Mouse (Mus musculus) granulocyte monocyte progenitor cell, adult 5-6 weeks (primary cell): ENCODE results near the gene Pik3c2b. TPM values are rescaled to one million over a fixed set of nuclear protein-coding genes. Genes with fewer than 3 reads are reported as not detected.

Experiments
- ATAC-seq: replicated peaks from 2 replicates; pipeline ENCODE4 v1.8.0; 2016; ENCODE audit warnings: mild to moderate bottlenecking, moderate TSS enrichment, inconsistent platforms; ENCODE audit not compliant: poor library complexity, severe bottlenecking
- total RNA-seq, 2 experiments: library from RNA; stranded (forward) in 1 of 2; stranded (reverse) in 1 of 2; fragments of 200-712, 200-1000 nt in 1 of 2; fragments of >200 nt in 1 of 2; fragmentation: Nextera tagmentation in 1 of 2; gene quantifications; 2 replicates each; pipeline ENCODE4 v1.2.3; 2014 to 2017

The Pik3c2b gene
- total RNA-seq, 2 experiments from 2014 or later = 1.1 to 2.4 TPM

DNA sequence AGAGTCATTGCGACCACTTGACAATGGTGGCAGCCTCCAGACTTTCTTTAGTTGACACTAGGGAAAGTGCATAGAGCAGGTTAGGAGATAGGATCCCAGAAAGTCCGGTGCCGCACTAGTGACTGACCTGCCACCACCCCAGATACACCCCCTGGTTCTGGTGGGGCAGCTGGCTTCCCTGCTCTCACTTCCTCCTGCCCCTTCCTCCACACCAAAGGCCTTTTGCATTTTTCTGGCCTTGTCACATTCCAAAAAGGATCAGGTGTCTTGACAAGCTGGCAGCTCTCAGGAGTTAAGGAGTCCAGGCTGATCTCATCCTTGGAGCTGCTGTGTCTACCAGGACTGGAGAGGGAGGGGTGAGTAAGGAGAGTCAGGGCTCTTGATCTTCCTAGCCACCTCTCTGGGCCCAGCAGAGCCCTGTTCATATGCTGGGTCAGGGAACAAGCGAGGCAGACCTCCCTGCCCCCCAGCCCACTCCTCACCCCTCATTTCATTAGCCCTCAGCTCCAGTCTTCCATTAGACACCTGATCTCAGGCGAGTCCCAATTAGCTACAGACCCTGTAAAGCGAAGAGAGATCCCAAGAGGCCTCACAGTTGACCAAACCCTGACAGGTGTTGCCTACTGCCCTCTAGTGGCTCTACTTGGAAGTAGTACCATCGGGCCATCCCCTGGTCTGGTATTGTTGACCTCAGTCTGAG is 41.9 kb downstream of the Pik3c2b start:
- ATAC-seq = peak; percentile 82

DNA sequence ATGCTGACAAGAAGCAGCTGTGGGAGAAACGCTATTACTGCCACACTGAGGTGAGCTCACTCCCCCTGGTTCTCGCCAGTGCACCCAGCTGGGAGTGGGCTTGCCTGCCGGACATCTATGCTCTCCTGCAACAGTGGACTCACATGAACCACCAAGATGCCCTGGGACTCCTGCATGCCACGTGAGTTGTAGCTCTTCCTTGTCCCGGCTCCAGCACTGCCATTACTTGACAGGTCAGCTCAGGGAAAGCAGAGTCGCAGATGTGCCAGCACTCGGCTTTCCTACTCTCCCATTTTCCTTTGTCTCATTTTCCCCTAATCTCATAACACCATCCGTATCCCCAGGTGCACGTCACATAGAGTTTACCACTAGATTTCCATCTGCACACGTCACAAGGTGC is 42.7 kb downstream of the Pik3c2b start:
- ATAC-seq = no peak

DNA sequence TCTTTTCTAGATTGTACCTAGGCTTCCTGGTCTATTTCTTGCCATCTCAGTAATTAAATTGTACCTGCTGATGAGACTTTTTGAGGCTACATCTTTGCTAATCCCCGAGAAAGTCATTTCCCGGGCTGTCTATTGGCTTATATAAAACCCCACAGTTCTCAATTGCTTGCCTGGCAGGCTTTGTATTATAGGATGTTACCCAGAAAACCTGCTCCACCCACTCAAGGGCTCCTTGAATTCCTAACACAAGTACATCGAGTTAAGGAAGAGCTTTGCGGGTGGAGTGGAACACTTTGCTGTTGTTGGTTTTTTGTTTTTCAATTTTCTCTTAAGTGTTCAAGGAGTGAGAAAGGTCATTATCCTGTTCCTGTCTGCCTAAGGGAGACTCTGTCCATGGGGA is 43.9 kb downstream of the Pik3c2b start:
- ATAC-seq = no peak

DNA sequence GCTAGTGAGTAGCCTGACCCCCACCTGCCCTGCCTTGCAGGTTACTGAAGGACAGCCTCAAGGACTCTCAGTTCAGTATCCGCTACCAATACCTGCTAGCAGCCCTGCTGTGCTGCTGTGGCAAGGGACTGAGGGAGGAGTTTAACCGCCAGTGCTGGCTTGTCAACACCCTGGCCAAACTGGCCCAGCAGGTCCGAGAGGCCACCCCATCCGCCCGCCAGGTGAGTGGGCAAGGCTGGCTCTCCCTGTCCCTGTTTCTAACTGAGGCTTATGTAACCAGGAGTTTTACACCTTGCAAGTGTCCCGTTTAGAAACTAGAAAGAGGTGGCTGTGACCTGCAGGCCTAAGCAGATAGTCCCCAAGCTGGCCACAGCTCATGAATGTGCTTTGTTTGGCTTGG is 45.2 kb downstream of the Pik3c2b start:
- ATAC-seq = no peak

DNA sequence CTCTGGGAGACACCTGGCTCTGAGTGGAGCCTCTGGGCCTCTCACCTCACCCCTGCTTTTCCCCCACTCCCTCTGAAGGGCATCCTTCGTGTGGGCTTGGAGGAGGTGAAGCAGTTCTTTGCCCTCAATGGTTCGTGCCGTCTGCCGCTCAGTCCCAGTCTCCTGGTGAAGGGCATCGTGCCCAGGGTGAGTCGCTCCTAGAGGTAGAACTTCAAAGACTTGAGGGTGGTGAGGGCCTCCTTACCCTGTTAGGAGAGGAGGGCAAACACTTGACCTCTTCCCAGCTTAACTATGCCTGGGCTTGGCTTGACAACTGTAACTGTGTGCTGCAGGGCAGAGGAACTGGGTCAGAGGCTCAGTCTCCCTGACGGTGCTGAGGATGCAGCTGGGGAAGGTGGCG is 46.0 kb downstream of the Pik3c2b start:
- ATAC-seq = no peak

DNA sequence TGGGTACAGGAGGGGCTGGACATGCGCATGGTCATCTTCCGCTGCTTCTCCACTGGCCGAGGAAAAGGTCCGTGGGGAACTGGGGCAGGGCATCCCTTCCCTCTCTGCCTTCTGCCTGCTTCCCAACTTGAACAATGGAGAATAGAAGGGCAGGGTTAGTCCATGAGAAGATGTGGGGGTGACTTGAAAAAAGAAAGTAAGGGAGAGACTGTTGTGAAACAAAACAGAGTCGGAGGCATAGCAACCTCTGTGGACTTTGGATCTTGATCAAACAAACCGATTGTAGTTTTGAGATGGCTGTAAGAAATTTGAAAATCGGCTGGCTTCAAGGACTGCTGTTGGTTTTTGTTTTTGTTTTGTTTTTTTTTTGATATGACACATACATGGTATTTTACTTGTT is 48.3 kb downstream of the Pik3c2b start:
- no peak for ATAC-seq

DNA sequence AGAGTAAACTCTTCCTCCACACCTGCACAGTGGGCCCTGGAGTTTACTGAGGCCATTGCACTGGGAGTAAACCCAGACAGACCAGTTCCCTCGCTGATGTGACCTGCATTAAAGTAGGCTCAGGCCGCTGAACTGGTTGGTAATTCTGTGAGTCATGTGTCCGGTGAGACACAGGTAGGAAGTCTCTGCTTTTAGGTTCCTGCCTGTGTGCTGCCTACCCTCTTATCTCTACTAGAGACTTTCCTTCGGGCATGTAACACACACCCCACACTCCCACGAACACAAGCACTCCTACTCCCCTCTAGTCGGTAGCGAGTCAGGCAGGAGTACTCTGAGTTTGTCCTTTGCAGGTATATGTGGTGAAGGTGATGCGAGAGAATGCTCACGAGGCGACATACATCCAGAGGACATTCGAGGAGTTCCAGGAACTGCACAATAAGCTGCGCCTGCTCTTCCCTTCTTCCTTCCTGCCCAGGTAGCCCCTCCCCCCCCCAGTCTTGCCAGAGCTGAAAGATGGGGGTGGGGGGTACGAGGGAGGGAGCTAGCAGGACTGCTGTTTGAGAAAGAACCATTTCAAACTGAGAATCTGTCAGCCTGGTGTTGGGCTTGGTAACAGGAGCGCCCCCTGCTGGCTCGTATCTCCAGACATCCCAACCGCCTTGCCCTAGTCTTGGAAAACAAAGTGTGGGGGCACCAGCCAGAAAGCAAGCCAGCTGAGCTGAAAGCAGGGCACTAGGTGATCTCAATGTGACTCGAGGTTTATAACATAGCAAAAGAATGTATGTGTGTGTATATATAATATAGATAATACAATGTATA is 55.7 kb downstream of the Pik3c2b start:
- ATAC-seq = peak; percentile 66

DNA sequence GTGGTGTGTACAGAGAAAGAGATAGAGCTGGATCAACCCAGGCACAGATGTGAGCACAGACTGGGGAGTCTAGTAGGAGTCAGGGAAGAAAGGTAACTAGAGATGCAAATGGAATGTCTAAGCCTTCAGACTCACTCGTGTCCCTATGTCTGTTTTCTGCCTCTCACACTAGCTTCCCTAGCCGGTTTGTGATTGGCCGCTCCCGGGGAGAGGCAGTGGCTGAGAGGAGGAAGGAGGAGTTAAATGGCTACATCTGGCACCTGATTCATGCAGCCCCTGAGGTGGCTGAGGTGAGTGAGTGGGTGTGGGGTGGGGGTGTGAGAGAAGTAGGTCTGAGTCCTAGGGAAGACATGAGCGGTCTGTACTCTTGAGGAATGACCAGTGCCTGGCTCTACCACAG is 56.6 kb downstream of the Pik3c2b start:
- no peak for ATAC-seq

DNA sequence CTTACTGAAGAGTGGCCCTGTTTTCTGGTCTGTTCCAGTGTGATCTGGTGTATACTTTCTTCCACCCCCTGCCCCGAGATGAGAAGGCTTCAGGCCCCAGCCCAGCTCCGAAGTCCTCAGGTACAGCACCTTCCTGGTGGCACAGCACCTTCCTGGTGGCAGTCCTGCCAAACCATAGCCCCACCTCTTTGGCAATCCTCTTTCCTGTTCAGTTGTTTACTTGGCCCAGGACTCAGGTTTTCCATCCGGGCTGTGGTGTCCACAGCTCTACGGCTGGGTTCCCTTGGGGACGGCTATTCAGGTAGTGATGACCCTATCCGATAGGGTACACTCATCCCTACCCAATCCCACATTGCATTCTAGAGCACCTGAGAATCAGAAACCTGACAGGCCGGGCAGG is 57.8 kb downstream of the Pik3c2b start:
- ATAC-seq = no peak

DNA sequence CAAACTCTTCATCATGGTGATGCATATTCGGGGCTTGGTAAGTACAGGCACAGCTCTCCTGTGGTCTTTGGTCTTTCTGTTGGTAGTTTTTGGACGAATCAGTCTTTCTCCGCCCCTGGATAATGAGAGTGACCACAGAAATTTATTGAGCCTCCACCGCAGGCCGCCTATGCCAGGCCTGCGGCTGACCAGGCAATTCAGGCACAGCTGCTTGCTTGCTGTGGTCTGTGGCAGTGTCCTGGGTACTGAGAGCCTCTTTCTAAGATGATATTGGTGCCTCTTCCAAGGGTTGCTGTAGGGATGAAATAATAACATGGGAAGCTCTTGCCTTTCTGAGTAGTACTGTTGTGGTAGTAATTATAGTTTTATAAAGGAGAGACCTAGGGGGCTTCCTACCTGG is 58.4 kb downstream of the Pik3c2b start:
- ATAC-seq = no peak

DNA sequence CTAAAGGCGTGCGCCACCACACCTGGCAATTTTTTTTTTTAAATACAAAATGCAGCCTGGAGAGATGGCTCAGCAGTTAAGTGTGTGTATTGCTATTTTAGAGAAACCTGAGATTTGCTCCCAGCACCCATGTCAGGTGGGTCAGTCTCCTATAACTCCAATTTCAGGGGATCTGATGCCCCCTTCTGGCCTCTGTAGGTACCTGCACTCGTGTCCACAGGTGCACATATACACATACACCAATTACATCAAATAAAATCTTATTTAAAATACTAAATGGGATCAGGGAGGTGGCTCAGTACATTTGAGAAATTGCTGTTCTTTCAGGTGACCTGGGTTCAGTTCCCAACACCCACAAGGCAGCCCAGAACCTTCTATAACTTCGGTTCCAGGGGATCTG is 70.6 kb downstream of the Pik3c2b start:
- ATAC-seq = no peak

DNA sequence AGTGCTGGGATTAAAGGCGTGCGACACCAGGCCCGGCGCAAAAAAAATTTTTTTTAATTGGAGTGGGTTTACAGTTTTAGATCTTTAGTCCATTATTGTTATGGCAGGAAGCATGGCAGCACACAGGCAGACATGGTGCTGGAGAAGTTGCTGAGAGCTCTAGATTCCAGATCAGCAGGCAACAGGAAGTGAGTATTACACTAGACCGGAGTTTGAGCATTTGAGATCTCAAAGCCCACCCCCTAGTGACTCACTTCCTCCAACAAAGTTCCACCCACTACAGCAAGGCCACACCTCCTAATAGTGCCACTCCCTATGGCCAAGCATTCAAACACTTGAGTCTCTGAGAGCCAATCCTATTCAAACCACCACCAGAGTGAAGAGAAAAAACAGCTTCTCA is 72.7 kb downstream of the Pik3c2b start:
- peak; percentile 75 for ATAC-seq

DNA sequence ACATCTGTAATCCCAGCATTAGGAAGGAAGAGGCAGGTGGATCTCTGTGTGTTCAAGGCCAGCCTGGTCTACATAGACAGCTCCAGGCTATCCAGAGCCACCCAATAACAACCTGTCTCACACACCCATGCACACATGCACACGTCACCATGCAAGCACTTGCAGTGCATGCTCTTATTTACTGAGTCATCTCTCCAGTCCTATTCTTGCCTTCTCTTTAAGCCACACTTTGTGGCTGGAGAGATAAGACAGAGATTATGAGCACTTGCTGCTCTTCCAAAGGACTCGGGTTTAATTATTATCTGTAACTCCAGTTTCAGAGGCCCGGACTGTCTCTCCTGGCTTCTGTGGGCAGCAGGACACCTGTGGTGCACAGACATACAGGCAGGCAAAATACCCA is 73.4 kb downstream of the Pik3c2b start:
- ATAC-seq = no peak

DNA sequence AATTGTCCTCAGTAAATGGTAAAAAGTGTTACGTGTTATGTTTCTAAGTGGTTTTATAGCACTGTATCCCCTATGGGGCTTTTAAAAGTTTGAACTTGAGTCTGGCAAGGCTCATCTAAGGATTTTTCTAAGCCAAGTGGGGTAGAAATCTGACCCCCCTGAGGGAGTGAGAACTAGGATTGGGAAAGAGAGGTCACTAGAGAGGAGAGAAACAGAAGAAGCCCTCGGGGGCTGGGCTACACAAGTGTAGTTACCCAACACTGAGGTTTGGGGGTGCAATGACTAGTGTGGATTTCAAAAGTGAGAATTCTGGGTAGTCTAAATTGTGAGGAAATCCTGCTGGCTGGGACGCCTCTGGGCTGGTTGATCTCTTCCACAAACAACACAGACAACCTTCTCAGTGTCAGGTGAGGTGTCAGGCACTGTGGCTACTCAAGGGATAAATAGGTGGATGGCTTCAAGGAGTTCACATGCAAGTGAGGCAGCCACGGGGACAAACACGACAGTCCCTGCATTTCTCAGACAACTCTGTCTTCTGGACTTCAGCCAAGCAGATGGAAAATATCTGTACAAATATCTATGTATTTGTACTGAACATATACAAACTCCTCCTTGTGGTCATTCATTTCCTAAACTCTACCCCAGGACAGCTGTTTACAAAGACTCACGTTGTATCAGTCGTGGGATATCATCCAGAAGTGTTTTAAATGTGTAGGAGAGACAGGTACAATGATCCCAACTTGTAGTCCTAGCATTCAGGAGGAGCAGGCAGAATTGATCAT is 74.7 kb downstream of the Pik3c2b start:
- peak; percentile 96 for ATAC-seq

DNA sequence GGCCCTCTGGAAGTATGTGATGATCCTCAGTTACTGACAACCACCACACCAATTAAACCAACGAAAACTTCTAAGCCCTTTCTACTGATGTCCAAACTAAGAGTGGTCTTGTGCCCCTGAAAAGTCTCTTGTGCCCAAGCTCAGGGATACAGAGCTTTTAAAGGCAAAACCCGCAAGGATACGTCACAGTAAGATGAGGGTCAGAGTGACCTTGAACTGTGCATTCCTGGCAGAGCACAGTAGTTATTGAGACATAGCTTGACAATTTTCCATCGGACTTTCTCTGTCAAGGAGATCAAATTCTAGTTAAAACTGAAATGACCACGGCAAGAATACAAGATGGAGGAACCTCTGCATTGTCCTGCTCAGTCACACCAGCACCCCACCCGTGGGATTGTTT is 75.8 kb downstream of the Pik3c2b start:
- no peak for ATAC-seq

DNA sequence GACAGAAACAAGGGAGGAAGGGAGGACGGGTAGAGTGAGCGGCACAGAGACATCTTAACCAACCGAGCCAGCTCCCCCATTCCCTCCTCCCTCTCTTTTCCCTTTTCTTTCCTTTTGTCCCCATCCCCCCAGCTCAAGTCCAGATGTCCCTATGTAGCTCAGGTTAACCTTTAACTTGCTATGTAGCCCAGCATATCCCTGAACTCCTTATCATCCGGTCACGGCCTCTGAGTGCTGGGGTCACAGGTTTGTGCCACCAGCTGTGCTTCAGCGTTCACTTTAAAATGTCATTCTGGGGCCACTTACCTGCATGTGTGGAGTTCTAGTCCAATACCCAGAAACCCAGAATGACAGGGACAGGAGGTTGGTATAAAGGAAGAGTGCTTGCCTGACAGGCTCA is 78.7 kb downstream of the Pik3c2b start:
- no peak for ATAC-seq

DNA sequence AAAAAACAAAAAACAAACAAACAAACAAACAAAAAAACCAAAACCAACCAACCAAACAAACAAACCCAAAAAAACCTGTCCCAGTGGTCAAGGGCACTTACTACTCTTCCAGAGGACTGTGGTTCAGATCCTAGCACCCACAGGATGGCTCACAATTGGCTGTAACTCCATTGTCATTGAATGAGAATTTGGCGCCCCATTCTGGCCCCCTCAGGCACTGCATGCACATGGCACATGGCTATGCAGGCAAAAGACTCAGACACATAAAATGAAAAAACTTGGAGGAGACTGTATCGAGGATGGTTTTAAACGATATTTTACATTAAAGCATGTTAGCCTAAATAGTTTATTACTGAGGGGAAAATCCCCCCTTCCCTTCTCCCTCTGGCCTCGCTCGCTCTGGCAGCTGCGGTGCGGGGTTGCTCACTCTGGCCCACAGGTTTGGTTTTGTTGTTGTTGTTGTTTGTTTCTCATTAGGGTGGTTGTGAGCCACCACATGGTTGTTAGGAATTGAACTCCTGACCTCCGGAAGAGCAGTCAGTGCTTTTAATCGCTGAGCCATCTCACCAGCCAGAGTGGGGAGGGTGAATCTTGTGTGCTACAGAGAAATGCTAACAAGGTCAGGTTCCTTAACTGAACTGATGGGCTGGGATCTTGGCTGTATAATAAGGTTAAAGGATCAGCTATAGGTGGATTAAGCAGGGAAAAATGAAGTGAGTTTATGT is 80.3 kb downstream of the Pik3c2b start:
- ATAC-seq = no peak

DNA sequence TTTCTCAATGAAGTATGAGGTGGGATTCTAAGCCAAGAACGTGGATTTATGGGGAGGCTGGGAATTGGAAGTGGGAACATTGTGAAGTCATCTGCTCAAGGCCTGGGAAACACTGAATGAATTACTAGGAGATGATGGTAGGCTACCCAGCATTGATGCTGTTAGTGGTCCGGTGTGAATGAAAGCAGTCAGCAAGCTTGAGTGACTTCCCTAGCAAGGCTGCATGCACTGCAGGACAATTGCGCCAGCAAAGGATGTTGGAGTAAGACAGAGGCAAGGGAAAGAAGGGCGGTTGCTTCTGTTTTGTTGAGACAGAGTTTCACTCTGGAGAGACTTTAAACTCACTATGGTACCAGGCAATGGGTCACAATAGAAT is 80.9 kb downstream of the Pik3c2b start:
- ATAC-seq = no peak

DNA sequence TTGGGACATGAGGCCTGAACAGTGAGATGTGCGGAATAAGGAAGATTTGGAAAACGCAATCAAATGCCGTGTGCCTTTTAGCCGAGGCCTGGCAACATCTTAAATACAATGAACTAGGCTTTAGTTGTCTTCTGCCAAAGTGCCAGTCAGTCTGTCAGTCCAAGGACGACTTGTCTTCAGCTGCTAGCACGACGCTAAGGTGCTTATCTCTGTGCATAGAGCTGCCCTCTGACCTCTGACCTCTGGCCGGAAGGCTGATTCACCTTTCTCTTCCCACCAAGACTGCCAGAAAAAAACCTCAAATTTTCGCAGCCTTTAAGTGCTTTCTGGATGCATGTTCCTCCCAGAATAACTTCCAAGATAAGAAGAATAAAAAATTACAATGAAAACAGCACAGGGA is 81.9 kb downstream of the Pik3c2b start:
- no peak for ATAC-seq

DNA sequence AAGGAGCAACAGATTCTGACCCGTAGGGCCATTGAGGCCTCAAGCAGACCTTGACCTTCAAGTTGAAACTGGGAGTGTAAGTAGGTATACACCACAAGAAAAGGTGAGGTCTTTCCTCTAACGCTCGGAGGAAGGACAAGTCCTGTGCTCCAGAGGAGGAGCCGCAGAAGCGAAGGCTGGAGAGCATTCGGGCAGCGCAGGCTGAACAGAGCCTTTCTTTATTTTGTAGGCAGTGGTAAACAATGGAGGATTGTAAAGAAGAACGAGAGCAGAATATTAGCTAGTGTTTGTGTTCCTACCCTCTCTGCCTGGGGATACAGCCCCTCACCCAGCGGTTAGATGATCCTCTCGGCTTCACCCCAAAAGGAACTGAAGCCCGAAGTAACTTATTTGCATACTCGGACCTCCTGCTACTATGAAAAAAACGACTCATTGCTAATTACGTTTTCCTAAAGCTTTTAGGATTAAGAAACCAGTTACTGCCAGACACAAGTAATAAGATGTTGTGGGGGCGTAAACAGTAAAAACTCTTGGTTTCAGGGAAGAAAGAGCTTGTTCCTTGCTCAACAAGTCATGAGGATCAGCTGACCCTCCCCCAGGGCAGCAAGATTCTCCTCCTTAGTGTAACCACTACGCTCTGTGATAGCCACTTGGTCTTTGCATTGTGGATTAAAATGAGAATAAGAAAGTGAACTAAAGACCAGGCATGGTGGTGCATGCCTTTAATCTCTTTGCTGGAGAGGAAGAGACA is 84.2 kb downstream of the Pik3c2b start:
- ATAC-seq = peak; percentile 4; the same call in 1 of the 2 replicates
